Mouse (Mus musculus) small intestine, adult 2 months (tissue): ENCODE measurements around the gene Tsc22d4.

Experiments used
- CTCF ChIP-seq: fragments of 200-500 bp; IDR thresholded peaks from 2 replicates; pipeline ENCODE4 v1.5.1; 2012; ENCODE audit warnings: low read depth, mild to moderate bottlenecking, control low read depth, inconsistent platforms, low read length, moderate library complexity, mixed read lengths; ENCODE audit not compliant: insufficient replicate concordance, insufficient read length; ENCODE audit errors: extremely low read depth
- POLR2A ChIP-seq: fragments of 200-500 bp; IDR thresholded peaks from 2 replicates; pipeline ENCODE4 v1.6.1; 2012; ENCODE audit warnings: low read depth, mild to moderate bottlenecking, control low read depth, inconsistent platforms, low read length, moderate library complexity

DNA sequence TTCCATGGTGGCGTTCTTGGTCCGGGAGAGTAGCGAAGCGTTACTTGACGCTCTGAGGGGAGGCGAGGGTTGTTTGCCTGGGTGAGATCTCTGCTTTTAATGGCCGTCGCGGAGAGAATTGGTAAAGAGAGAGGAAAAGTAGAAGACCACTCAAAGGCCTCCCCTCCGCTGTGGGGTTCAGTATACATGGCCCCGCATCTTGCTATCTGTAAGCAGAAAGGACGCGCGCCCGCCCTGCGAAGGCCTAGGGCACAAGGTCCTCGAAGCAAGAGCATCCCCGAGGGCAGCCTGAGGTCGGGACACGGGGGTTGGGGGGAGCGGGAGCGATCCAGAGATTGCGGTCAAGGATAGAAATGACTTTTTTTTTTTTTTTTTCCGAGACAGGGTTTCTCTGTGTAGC, 42.6 kb downstream of the Tsc22d4 start:
- no peak for TF ChIP-seq CTCF
- no peak for TF ChIP-seq POLR2A
